Mouse (Mus musculus) kidney, adult 2 months (tissue): ENCODE results near the gene Eme2.

ENCODE experiments used
- CTCF ChIP-seq: fragments of 200-500 bp; conservative IDR thresholded peaks from 2 replicates; pipeline ENCODE4 v1.5.1; 2011; ENCODE audit warnings: low read depth, mild to moderate bottlenecking, control low read depth, low read length, moderate library complexity, mixed read lengths; ENCODE audit not compliant: insufficient read depth, insufficient read length
- POLR2A ChIP-seq: fragments of 200-500 bp; IDR thresholded peaks from one replicate; pipeline ENCODE4 v1.6.1; 2011; ENCODE audit warnings: low read depth, low read length, control low read depth

DNA sequence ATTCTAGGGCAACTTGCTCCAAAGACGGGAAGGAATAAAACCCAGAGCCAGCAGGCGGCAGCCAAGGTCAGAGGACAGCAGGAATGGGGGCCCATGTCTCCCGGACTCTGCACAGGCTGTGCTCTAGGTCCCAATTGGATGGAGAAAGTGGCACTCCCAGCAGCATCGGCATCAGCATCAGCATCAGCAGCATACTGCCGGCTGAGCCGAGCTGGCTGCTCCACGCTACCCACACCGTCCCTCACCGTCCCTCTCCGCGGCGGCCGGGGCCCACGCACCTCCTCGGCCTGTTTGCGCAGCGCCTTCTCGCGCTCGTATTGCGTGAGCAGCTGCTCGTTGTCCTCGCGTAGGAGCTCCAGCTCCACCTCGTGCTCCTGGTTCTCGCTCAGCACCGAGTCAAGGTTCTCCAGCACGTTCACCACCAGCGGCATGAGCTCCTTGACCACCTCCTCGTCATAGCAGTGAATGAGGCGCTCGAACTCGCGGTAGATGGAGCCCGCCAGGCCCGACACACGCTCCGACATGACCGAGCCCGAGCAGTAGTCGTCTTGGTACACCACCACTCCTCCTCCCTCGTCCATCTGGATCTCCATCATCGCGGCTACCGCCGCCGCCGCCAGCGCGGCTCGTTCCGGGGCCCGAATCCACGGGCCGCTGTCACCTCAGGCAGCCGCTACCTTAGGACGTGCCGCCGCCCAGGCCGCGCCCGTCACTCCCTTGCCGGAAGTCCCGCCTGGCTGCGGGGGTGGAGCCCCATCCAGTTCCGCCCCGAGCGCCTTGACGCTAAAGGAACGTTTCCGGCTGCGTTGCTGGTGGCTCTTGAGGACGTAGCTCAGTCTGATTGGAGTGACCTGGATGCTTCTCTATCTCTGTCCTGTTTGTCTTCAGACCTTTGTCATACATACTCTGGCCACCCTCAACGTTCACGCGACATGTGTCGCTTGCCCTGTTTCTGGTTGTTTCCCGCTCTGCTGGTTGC lies 41.7 kb upstream of the Eme2 start, which contains the start of gene Mapk8ip3:
- TF ChIP-seq CTCF (0 out of 2 replicates have a peak, but pooled peaks have one; percentile 23), POLR2A (peak; percentile 13)
